Comparison of ENCODE assay signal across 8 mouse cellular contexts in genomic region chr17:66450526-66451070, GRCm38 (mm10). TPM values are rescaled to one million over a fixed set of nuclear protein-coding genes. Genes with fewer than 3 reads are reported as not detected.
DNase-seq lines count a peak whose midpoint lies in the region; ATAC-seq lines count a peak whose summit lies in the region.

No protein-coding gene starts in this region.

- no peak for DNase-seq in heart, postnatal 14 days
- peak; percentile 28 for DNase-seq in NIH3T3 (ENCODE audit: low read depth)
- no peak for DNase-seq in hindbrain, embryonic 10.5 days (ENCODE audit: low spot score)
- no peak for DNase-seq in midbrain, embryonic 14.5 days
- DNase-seq in natural killer cell, adult 2 months (ENCODE audit: low spot score in 2 of 2) = no peak
- DNase-seq in left cerebral cortex, adult 11 months (ENCODE audit: low spot score) = no peak

- ATAC-seq in heart, embryonic 15.5 days (replicated peaks; ENCODE audit: insufficient number of reproducible peaks, insufficient read depth, low FRiP score, low read depth) = no peak
- ATAC-seq in midbrain, embryonic 14.5 days (ENCODE audit: low FRiP score, low TSS enrichment) = no peak
- ATAC-seq in activated CD4-positive, CD25-positive, alpha-beta regulatory T cell, adult 4 months = no peak

- H3K4me3 ChIP-seq in heart, embryonic 15.5 days = peak overlapping the region; percentile 85
- H3K4me3 ChIP-seq in hindbrain, embryonic 10.5 days = peak overlapping the region; percentile 96
- H3K4me3 ChIP-seq in midbrain, embryonic 14.5 days (replicated peaks; ENCODE audit: low read depth, low read length) = peak overlapping the region; percentile 91

- H3K27ac ChIP-seq in heart, embryonic 15.5 days = no peak overlapping the region
- H3K27ac ChIP-seq in hindbrain, embryonic 10.5 days = peak overlapping the region; percentile 71
- no peak overlapping the region for H3K27ac ChIP-seq in midbrain, embryonic 14.5 days (replicated peaks; ENCODE audit: low read depth, low read length)

- H3K4me1 ChIP-seq in heart, embryonic 15.5 days (replicated peaks) = peaks cover 27% of the 10 kb centered on the region
- H3K4me1 ChIP-seq in hindbrain, embryonic 10.5 days (replicated peaks) = peaks cover 67% of the 10 kb centered on the region
- H3K4me1 ChIP-seq in midbrain, embryonic 14.5 days (ENCODE audit: control insufficient read depth, insufficient read depth, low read length) = peaks cover 37% of the 10 kb centered on the region

- WGBS in heart, embryonic 15.5 days = 5% methylated on average over 18 of the region's 18 CpGs
- WGBS in hindbrain, embryonic 10.5 days = 3% methylated on average over 18 of the region's 18 CpGs
- whole genome bisulfite sequencing in midbrain, embryonic 14.5 days = 2% methylated on average over 18 of the region's 18 CpGs

- peaks cover 54% of the 10 kb centered on the region for H3K27me3 ChIP-seq in heart, embryonic 15.5 days
- H3K27me3 ChIP-seq in hindbrain, embryonic 10.5 days (ENCODE audit: insufficient read depth, poor library complexity, severe bottlenecking) = peaks cover 8% of the 10 kb centered on the region; the same call in 1 of the 2 replicates
- 0 out of 2 replicates have a peak, but pooled peaks cover 3% of the 10 kb centered on the region for H3K27me3 ChIP-seq in midbrain, embryonic 14.5 days (ENCODE audit: control insufficient read depth, insufficient read depth, low read length)

- peak overlapping the region; percentile 73; the same call in 1 of the 2 replicates for H3K9ac ChIP-seq in heart, embryonic 15.5 days
- H3K9ac ChIP-seq in midbrain, embryonic 14.5 days (replicated peaks; ENCODE audit: low read length) = peak overlapping the region; percentile 95; the same call in 1 of the 2 replicates

- peak overlapping the region; percentile 100 for H3K4me2 ChIP-seq in heart, embryonic 15.5 days
- peak overlapping the region; percentile 94 for H3K4me2 ChIP-seq in midbrain, embryonic 14.5 days (ENCODE audit: low read length)

- H3K36me3 ChIP-seq in heart, embryonic 15.5 days = no peaks in the 10 kb centered on the region
- no peaks in the 10 kb centered on the region for H3K36me3 ChIP-seq in hindbrain, embryonic 10.5 days
- H3K36me3 ChIP-seq in midbrain, embryonic 14.5 days (ENCODE audit: control insufficient read depth, insufficient read depth, low read length) = no peaks in the 10 kb centered on the region

- intact Hi-C loops in heart, postnatal 14 days (cut with DNase I) = loop anchor here (2.0 kb wide), 2 partner anchors 34 to 216 kb away; no protein-coding TSS in a partner anchor

- H3K9me3 ChIP-seq in heart, embryonic 15.5 days (replicated peaks) = no peaks in the 10 kb centered on the region
- H3K9me3 ChIP-seq in hindbrain, embryonic 10.5 days = no peaks in the 10 kb centered on the region
- no peaks in the 10 kb centered on the region for H3K9me3 ChIP-seq in midbrain, embryonic 14.5 days (ENCODE audit: control insufficient read depth, low read length)

RNA-seq across cellular contexts. Expression of gene Mtcl1, which starts 1.0 kb away (rescaled TPM):
- 0.83 and 2.7 TPM in 2 replicates for polyA plus RNA-seq in heart, embryonic 15.5 days (2015; fragmentation: Nextera tagmentation; extraction: Ambion mirVana)
- total RNA-seq in heart, postnatal 14 days (2021) = 1 to 10 TPM; 4.4 to 4.6 TPM
- polyA plus RNA-seq in hindbrain, embryonic 10.5 days (2016; fragmentation: Nextera tagmentation; extraction: Ambion mirVana) = 52.8 and 89.7 TPM in 2 replicates
- polyA plus RNA-seq in midbrain, embryonic 14.5 days (2014; fragmentation: Nextera tagmentation; extraction: Ambion mirVana) = 26.7 and 36.0 TPM in 2 replicates
- polyA plus RNA-seq in activated CD4-positive, CD25-positive, alpha-beta regulatory T cell, adult 4 months (2017; shearing (Covaris generic)) = not detected
